Mouse (Mus musculus) monocyte, adult 59 days (primary cell): ENCODE measurements around the gene 4921509C19Rik. TPM values are rescaled to one million over a fixed set of nuclear protein-coding genes. Genes with fewer than 3 reads are reported as not detected.

ENCODE experiments used
- total RNA-seq, 2 experiments: library from RNA; stranded (reverse); gene quantifications; one replicate each; pipeline ENCODE4 v1.2.4; 2023

The 4921509C19Rik gene
- not detected for total RNA-seq

GRCm38 (mm10) chr2:151476053-151476452 lies at the start of gene 4921509C19Rik:
4921509C19Rik (minus strand) TSS chr2:151476153.

GRCm38 (mm10) chr2:151494035-151494803 lies 18.3 kb upstream of the 4921509C19Rik start, which contains the start of gene Nsfl1c:
Nsfl1c (plus strand) TSS chr2:151494182.

Other genes starting within 250 kb of the 4921509C19Rik start
- gene Nsfl1c, start 18.0 kb upstream of the 4921509C19Rik start, total RNA-seq = 10 to 100 TPM; 74.4 to 78.5 TPM
- gene Fkbp1a, start 66.3 kb upstream of the 4921509C19Rik start, total RNA-seq = 10 to 100 TPM; 72.1 to 77.0 TPM
- gene Sdcbp2, start 96.5 kb upstream of the 4921509C19Rik start, total RNA-seq = under 1 TPM; 0.47 to 0.76 TPM
- 1 to 10 TPM; 2.5 to 4.2 TPM for gene Snph, start 156.4 kb upstream of the 4921509C19Rik start, total RNA-seq
- not detected for gene Rad21l, start 192.4 kb upstream of the 4921509C19Rik start, total RNA-seq
- not detected for gene Tmem74b, start 225.9 kb upstream of the 4921509C19Rik start, total RNA-seq